Mouse (Mus musculus): ENCODE measurements around the gene Sbno2.

DNA sequence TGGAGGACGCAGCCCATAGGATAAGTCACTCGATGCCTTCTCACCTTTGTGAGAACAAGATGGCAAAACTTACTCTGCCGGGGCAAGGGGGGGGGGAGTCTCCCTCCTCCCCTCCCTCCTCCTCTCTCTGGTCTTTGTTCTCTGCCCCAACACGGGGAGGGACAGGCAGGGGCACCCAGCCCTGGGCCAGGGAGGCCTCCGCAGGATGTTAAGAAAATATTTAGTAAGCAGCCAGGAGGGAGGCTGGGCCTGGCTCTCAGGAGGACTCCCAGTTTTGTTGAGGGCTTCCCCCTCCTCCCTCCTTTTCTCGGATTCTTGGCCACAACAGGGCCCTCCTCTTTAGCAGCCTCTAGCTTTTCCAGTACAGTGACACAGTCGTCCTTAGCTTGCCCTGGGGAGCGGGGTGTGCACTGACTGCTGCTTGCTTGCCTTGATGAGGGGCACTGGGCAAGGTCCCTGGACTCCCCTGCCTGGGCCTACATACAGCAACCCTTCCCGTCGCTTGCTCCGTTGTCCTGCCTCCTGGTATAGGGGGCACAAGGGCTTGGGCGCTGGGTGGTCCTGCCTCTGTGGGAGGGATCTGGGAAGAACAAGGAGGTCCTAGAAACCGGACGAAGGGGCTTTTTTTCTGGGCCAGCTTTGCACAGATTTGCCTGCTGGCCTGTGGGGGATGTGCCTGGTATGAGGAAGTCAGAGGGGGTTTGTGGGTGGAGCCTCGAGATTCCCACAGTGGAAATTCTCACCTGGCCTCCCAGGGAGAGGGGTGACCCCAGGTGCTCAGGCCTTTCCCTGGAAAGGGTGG is 46.9 kb upstream of the Sbno2 start:
- TF ChIP-seq POLR2A (IDR thresholded peaks at IDR 0.05; ENCODE audit: insufficient read length, low read depth) = peak; percentile 60
- no peak for TF ChIP-seq USF1 (IDR thresholded peaks at IDR 0.05; ENCODE audit: low read depth)
- no peak for TF ChIP-seq E2F4 (IDR thresholded peaks at IDR 0.05; ENCODE audit: insufficient read depth)
- no peak for TF ChIP-seq MAX (IDR thresholded peaks at IDR 0.05; ENCODE audit: low read depth)
- TF ChIP-seq SRF (IDR thresholded peaks at IDR 0.05; ENCODE audit: control insufficient read depth, insufficient read length, low read depth) = no peak
- TF ChIP-seq TCF12 (IDR thresholded peaks at IDR 0.05; ENCODE audit: insufficient read depth, poor library complexity, severe bottlenecking) = no peak
- no peak for TF ChIP-seq MYOD1 (IDR thresholded peaks at IDR 0.05; ENCODE audit: control insufficient read depth in 1 of 3, insufficient read length in 2 of 3, low read depth in 2 of 3)
- no peak for TF ChIP-seq MYOG (IDR thresholded peaks at IDR 0.05; ENCODE audit: control insufficient read depth in 1 of 3, insufficient read depth in 1 of 3, insufficient read length in 2 of 3, low read depth in 2 of 3)
